Mouse (Mus musculus) liver, postnatal 0 days (tissue): ENCODE results near the gene Cdk6.

ENCODE experiments used
- CTCF ChIP-seq: sonication (generic); IDR thresholded peaks from 2 replicates; pipeline ENCODE4 v1.5.1; 2016; ENCODE audit warnings: antibody characterized with exemption, low read depth
- EP300 ChIP-seq: IDR thresholded peaks from 2 replicates; pipeline ENCODE4 v1.6.1; 2016; ENCODE audit warnings: antibody characterized with exemption, low read depth, mild to moderate bottlenecking

DNA sequence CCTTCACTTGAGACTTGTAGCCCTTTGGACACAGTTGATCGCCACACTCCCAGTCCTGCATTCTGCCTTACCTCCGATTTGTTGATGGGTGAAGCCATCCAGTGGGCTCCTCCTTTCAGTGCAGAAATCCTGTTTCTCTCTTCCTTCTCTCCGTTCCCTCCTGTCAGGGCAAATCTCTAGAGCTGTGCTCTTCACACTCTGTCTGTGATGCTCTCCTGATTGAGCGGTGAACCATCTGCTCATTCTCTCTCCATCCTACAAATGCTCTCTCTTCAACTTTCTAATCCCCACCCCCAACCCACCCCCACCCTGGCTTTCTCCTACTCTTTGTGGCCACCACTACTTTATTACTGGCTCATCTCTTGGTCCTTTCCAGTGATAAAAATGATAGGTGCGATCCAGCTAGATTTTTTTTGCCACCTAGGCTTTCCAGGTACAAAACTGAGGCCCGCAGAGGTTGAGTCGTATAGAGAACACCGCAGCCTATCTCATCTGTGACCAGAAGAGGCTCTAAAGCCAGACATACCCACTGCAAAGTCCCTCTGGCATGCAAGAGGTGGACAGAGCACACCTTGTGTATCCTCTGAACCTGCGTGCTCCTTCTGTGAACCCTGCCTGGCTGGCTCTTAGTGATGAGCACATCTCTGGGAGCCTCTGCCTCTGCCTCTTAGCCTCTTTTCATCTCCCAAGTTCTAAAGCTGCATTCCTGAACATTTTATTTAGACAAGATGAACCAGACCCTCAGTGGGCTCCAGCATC is 139.5 kb downstream of the Cdk6 start:
- no peak for TF ChIP-seq CTCF
- TF ChIP-seq EP300 = no peak
